Mouse (Mus musculus) spleen, adult 12 weeks (tissue): ENCODE results near the gene Sirpa.

ENCODE experiments used
- DNase-seq: peaks from one replicate; pipeline ENCODE4 v3.0.0; 2022; ENCODE audit warnings: low spot score

Gene Sirpa

GRCm38 (mm10) chr2:129584905-129585304, 7.7 kb upstream of the Sirpa start:
- DNase-seq: no peak

GRCm38 (mm10) chr2:129585904-129586514, 6.6 kb upstream of the Sirpa start:
- no peak for DNase-seq

- no peak for DNase-seq
Observed at GRCm38 (mm10) chr2:129587241-129587640, 5.4 kb upstream of the Sirpa start.

GRCm38 (mm10) chr2:129587825-129588251, 4.8 kb upstream of the Sirpa start:
- no peak for DNase-seq

GRCm38 (mm10) chr2:129591897-129592296, 738 bp upstream of the Sirpa start:
- DNase-seq: no peak

- no peak for DNase-seq
Observed at GRCm38 (mm10) chr2:129593141-129593875, 673 bp downstream of the Sirpa start.

GRCm38 (mm10) chr2:129593876-129594421, 1.3 kb downstream of the Sirpa start:
- no peak for DNase-seq

GRCm38 (mm10) chr2:129594569-129594968, 1.9 kb downstream of the Sirpa start:
- DNase-seq: no peak

- no peak for DNase-seq
Observed at GRCm38 (mm10) chr2:129595206-129595605, 2.6 kb downstream of the Sirpa start.

GRCm38 (mm10) chr2:129595661-129596209, 3.1 kb downstream of the Sirpa start:
- DNase-seq: no peak

GRCm38 (mm10) chr2:129596555-129597172, 4.0 kb downstream of the Sirpa start:
- DNase-seq: no peak

GRCm38 (mm10) chr2:129597581-129597980, 4.9 kb downstream of the Sirpa start:
- DNase-seq: no peak

- no peak for DNase-seq
Observed at GRCm38 (mm10) chr2:129598094-129598493, 5.5 kb downstream of the Sirpa start.

GRCm38 (mm10) chr2:129599231-129600084, 6.8 kb downstream of the Sirpa start:
- DNase-seq: no peak

GRCm38 (mm10) chr2:129601059-129601650, 8.5 kb downstream of the Sirpa start:
- DNase-seq: no peak

- no peak for DNase-seq
Observed at GRCm38 (mm10) chr2:129601894-129602663, 9.4 kb downstream of the Sirpa start.

GRCm38 (mm10) chr2:129602856-129603255, 10.2 kb downstream of the Sirpa start:
- no peak for DNase-seq

- no peak for DNase-seq
Observed at GRCm38 (mm10) chr2:129603536-129603935, 10.9 kb downstream of the Sirpa start.

GRCm38 (mm10) chr2:129604032-129604431, 11.4 kb downstream of the Sirpa start:
- DNase-seq: no peak

GRCm38 (mm10) chr2:129605816-129606215, 13.2 kb downstream of the Sirpa start:
- DNase-seq: no peak
